Comparison of ENCODE assay signal across 21 mouse cellular contexts in genomic region chr9:83379661-83380060, GRCm38 (mm10).
DNase-seq lines count a peak whose midpoint lies in the region; ATAC-seq and TF ChIP-seq lines count a peak whose summit lies in the region.
"Had no signal": no experiment of that assay in that cellular context is flagged by ENCODE, and none has a peak within 500 bp of the region (broad histone marks: within the 10 kb centered on the region; RNA-seq: fewer than 3 reads in every experiment).

No protein-coding gene starts in this region.

- H3K27ac ChIP-seq in cerebellum, adult 2 months (ENCODE audit: insufficient read depth, low read length), result no peak overlapping the region
- H3K27ac ChIP-seq in hindbrain, postnatal 0 days, result no peak overlapping the region
- no peak overlapping the region for H3K27ac ChIP-seq in hindbrain, embryonic 11.5 days (ENCODE audit: low read depth, low read length)
- H3K27ac ChIP-seq in midbrain, embryonic 14.5 days (replicated peaks; ENCODE audit: low read depth, low read length), result no peak overlapping the region
- H3K27ac ChIP-seq in midbrain, postnatal 0 days (ENCODE audit: low read depth, low read length), result no peak overlapping the region
- H3K27ac ChIP-seq: forebrain, embryonic 15.5 days; heart, embryonic 13.5 days; hindbrain, embryonic 13.5 days had no signal

- H3K36me3 ChIP-seq in hindbrain, postnatal 0 days (ENCODE audit: insufficient read depth, low read length), result no peaks in the 10 kb centered on the region
- no peaks in the 10 kb centered on the region for H3K36me3 ChIP-seq in hindbrain, embryonic 11.5 days (ENCODE audit: control insufficient read depth, insufficient read depth, low read length)
- H3K36me3 ChIP-seq in midbrain, embryonic 14.5 days (ENCODE audit: control insufficient read depth, insufficient read depth, low read length), result no peaks in the 10 kb centered on the region
- H3K36me3 ChIP-seq in midbrain, postnatal 0 days (ENCODE audit: insufficient read depth, low read length), result no peaks in the 10 kb centered on the region
- H3K36me3 ChIP-seq: forebrain, embryonic 15.5 days; heart, embryonic 13.5 days; hindbrain, embryonic 13.5 days had no signal

- no peak overlapping the region for H3K4me3 ChIP-seq in cerebellum, adult 2 months (replicated peaks; ENCODE audit: insufficient read depth, low read depth, low read length)
- H3K4me3 ChIP-seq in hindbrain, postnatal 0 days (ENCODE audit: low read length), result no peak overlapping the region
- H3K4me3 ChIP-seq in hindbrain, embryonic 11.5 days (ENCODE audit: low read depth, low read length), result no peak overlapping the region
- H3K4me3 ChIP-seq in midbrain, embryonic 14.5 days (replicated peaks; ENCODE audit: low read depth, low read length), result no peak overlapping the region
- no peak overlapping the region for H3K4me3 ChIP-seq in midbrain, postnatal 0 days (ENCODE audit: low read depth, low read length)
- H3K4me3 ChIP-seq: forebrain, embryonic 15.5 days; heart, embryonic 13.5 days; hindbrain, embryonic 13.5 days had no signal

- no peak for TF ChIP-seq POLR2A in cerebellum, adult 2 months (IDR thresholded peaks at IDR 0.05; ENCODE audit: borderline replicate concordance, insufficient read depth, low read length)

- no peaks in the 10 kb centered on the region for H3K9me3 ChIP-seq in hindbrain, postnatal 0 days (ENCODE audit: low read length)
- H3K9me3 ChIP-seq in hindbrain, embryonic 11.5 days (ENCODE audit: control insufficient read depth, low read length), result no peaks in the 10 kb centered on the region
- no peaks in the 10 kb centered on the region for H3K9me3 ChIP-seq in midbrain, embryonic 14.5 days (ENCODE audit: control insufficient read depth, low read length)
- H3K9me3 ChIP-seq in midbrain, postnatal 0 days (ENCODE audit: low read length), result no peaks in the 10 kb centered on the region
- H3K9me3 ChIP-seq: forebrain, embryonic 15.5 days; heart, embryonic 13.5 days; hindbrain, embryonic 13.5 days had no signal

- H3K4me2 ChIP-seq in hindbrain, postnatal 0 days (ENCODE audit: low read depth, low read length), result no peak overlapping the region
- no peak overlapping the region for H3K4me2 ChIP-seq in hindbrain, embryonic 11.5 days (replicated peaks; ENCODE audit: low read depth, low read length)
- H3K4me2 ChIP-seq in midbrain, embryonic 14.5 days (ENCODE audit: low read length), result no peak overlapping the region
- no peak overlapping the region for H3K4me2 ChIP-seq in midbrain, postnatal 0 days (ENCODE audit: low read depth, low read length, poor library complexity, severe bottlenecking)
- H3K4me2 ChIP-seq: forebrain, embryonic 15.5 days; heart, embryonic 13.5 days; hindbrain, embryonic 13.5 days had no signal

- TF ChIP-seq CTCF in cerebellum, adult 2 months (IDR thresholded peaks at IDR 0.05; ENCODE audit: borderline replicate concordance, insufficient read depth, low read depth, low read length), result no peak
- no peak for TF ChIP-seq CTCF in hindbrain, postnatal 0 days (IDR thresholded peaks at IDR 0.05; ENCODE audit: low read depth)
- TF ChIP-seq CTCF in midbrain, postnatal 0 days (IDR thresholded peaks at IDR 0.05), result no peak

- peak; percentile 64 to 72 for DNase-seq in cerebellum, postnatal 10 days
- DNase-seq in cerebellum, adult 2 months, result no peak
- peak; percentile 8 to 10 for DNase-seq in cerebellum, postnatal 36 days
- peak; percentile 51 for DNase-seq in hindbrain, postnatal 0 days (ENCODE audit: low spot score)
- DNase-seq in hindbrain, embryonic 11.5 days (ENCODE audit: low spot score), result no peak
- peak; percentile 32 for DNase-seq in midbrain, embryonic 14.5 days
- no peak for DNase-seq in midbrain, postnatal 0 days (ENCODE audit: low spot score)
- DNase-seq: adrenal gland, postnatal 10 days; adrenal gland, postnatal 36 days; cerebellum, adult 8-10 months; gastrocnemius, postnatal 25 days; heart, adult 18-20 months; heart, postnatal 14 days; kidney, adult 18-20 months had no signal

- ATAC-seq in cerebellum, adult (ENCODE audit: insufficient number of reproducible peaks, low FRiP score, low TSS enrichment), result no peak
- ATAC-seq in hindbrain, postnatal 0 days, result no peak
- ATAC-seq in hindbrain, embryonic 11.5 days (ENCODE audit: low FRiP score), result no peak
- no peak for ATAC-seq in midbrain, embryonic 14.5 days (ENCODE audit: low FRiP score, low TSS enrichment)
- ATAC-seq in midbrain, postnatal 0 days (ENCODE audit: low FRiP score), result no peak
- ATAC-seq: forebrain, embryonic 15.5 days; hindbrain, embryonic 16.5 days; inflammation-experienced regulatory T-cells, adult 6 months; intestine, embryonic 16.5 days had no signal

- H3K9ac ChIP-seq in hindbrain, postnatal 0 days (replicated peaks; ENCODE audit: low read length), result no peak overlapping the region
- no peak overlapping the region for H3K9ac ChIP-seq in hindbrain, embryonic 11.5 days (ENCODE audit: low read depth, low read length)
- no peak overlapping the region for H3K9ac ChIP-seq in midbrain, embryonic 14.5 days (replicated peaks; ENCODE audit: low read length)
- H3K9ac ChIP-seq in midbrain, postnatal 0 days (replicated peaks; ENCODE audit: low read length, poor library complexity, severe bottlenecking), result no peak overlapping the region
- H3K9ac ChIP-seq: forebrain, embryonic 15.5 days; heart, embryonic 13.5 days; hindbrain, embryonic 13.5 days had no signal

- no peaks in the 10 kb centered on the region for H3K4me1 ChIP-seq in cerebellum, adult 2 months (ENCODE audit: control insufficient read depth, insufficient read depth, low read length)
- no peaks in the 10 kb centered on the region for H3K4me1 ChIP-seq in hindbrain, postnatal 0 days (ENCODE audit: insufficient read depth, low read length)
- H3K4me1 ChIP-seq in hindbrain, embryonic 11.5 days (replicated peaks; ENCODE audit: control insufficient read depth, insufficient read depth, low read length), result no peaks in the 10 kb centered on the region
- H3K4me1 ChIP-seq in midbrain, embryonic 14.5 days (ENCODE audit: control insufficient read depth, insufficient read depth, low read length), result no peaks in the 10 kb centered on the region
- no peaks in the 10 kb centered on the region; the same call in 1 of the 2 replicates for H3K4me1 ChIP-seq in midbrain, postnatal 0 days (ENCODE audit: insufficient read depth, low read length)
- H3K4me1 ChIP-seq: forebrain, embryonic 15.5 days; hindbrain, embryonic 13.5 days had no signal

- WGBS in cerebellum, adult 2 months, result 43% methylated on average over 10 of the region's 10 CpGs
- 58% methylated on average over 10 of the region's 10 CpGs for whole genome bisulfite sequencing in hindbrain, postnatal 0 days
- 85% methylated on average over 10 of the region's 10 CpGs for WGBS in hindbrain, embryonic 11.5 days
- WGBS in midbrain, embryonic 14.5 days, result 74% methylated on average over 10 of the region's 10 CpGs
- 66% methylated on average over 10 of the region's 10 CpGs for WGBS in midbrain, postnatal 0 days

- H3K27me3 ChIP-seq in cerebellum, adult 2 months (ENCODE audit: control insufficient read depth, insufficient read depth, low read length), result no peaks in the 10 kb centered on the region
- H3K27me3 ChIP-seq in hindbrain, postnatal 0 days (ENCODE audit: insufficient read depth, low read length), result no peaks in the 10 kb centered on the region
- no peaks in the 10 kb centered on the region for H3K27me3 ChIP-seq in hindbrain, embryonic 11.5 days (ENCODE audit: control insufficient read depth, insufficient read depth, low read length)
- H3K27me3 ChIP-seq in midbrain, embryonic 14.5 days (ENCODE audit: control insufficient read depth, insufficient read depth, low read length), result no peaks in the 10 kb centered on the region
- no peaks in the 10 kb centered on the region for H3K27me3 ChIP-seq in midbrain, postnatal 0 days (ENCODE audit: insufficient read depth, low read length)
- H3K27me3 ChIP-seq: forebrain, embryonic 15.5 days; heart, embryonic 13.5 days; hindbrain, embryonic 13.5 days had no signal

Comparison
In these comparisons a context has a peak if more than half of its experiments do, and no peak if none do; other contexts are left out.
1. DNase-seq: peak in cerebellum, postnatal 10 days (2 of 2), cerebellum, postnatal 36 days (2 of 2), hindbrain, postnatal 0 days (single experiment) and midbrain, embryonic 14.5 days (single experiment); none in cerebellum, adult 2 months (0 of 2), hindbrain, embryonic 11.5 days (single experiment) and midbrain, postnatal 0 days (single experiment).